Mouse (Mus musculus) hindbrain, embryonic 15.5 days (tissue): ENCODE data around the gene Fbn1. TPM values are rescaled to one million over a fixed set of nuclear protein-coding genes. Genes with fewer than 3 reads are reported as not detected.

ENCODE experiments used
- ATAC-seq: fragments of 200-750 bp; cut with Nextera tagmentation; 2 replicates; pipeline ENCODE4 v1.8.0; 2017; ENCODE audit warnings: low read depth, moderate number of reproducible peaks, moderate TSS enrichment; ENCODE audit not compliant: low FRiP score
- H3K27ac ChIP-seq: fragments of 300-500 bp; sonication (generic); replicated peaks from 2 replicates; pipeline ENCODE4 v1.5.1; 2015; ENCODE audit warnings: mild to moderate bottlenecking, inconsistent platforms
- H3K27me3 ChIP-seq: fragments of 300-500 bp; sonication (generic); 2 replicates; pipeline ENCODE4 v1.6.1; 2015; ENCODE audit warnings: control low read depth, inconsistent platforms
- H3K36me3 ChIP-seq: fragments of 300-500 bp; sonication (generic); 2 replicates; pipeline ENCODE4 v1.6.1; 2015; ENCODE audit warnings: control low read depth, inconsistent platforms
- H3K4me1 ChIP-seq: fragments of 300-500 bp; sonication (generic); replicated peaks from 2 replicates; pipeline ENCODE4 v1.6.1; 2015; ENCODE audit warnings: control low read depth, inconsistent platforms
- H3K4me2 ChIP-seq: fragments of 300-500 bp; sonication (generic); 2 replicates; pipeline ENCODE4 v1.6.1; 2015; ENCODE audit warnings: moderate library complexity, mild to moderate bottlenecking, inconsistent platforms
- H3K4me3 ChIP-seq: fragments of 300-500 bp; sonication (generic); 2 replicates; pipeline ENCODE4 v1.5.1; 2015; ENCODE audit warnings: mild to moderate bottlenecking, inconsistent platforms
- H3K9ac ChIP-seq: fragments of 300-500 bp; sonication (generic); 2 replicates; pipeline ENCODE4 v1.6.1; 2015; ENCODE audit warnings: inconsistent platforms
- H3K9me3 ChIP-seq: fragments of 300-500 bp; sonication (generic); 2 replicates; pipeline ENCODE4 v1.6.1; 2016; ENCODE audit warnings: control low read depth, inconsistent platforms
- WGBS: fragments of 180-500 bp; shearing (Covaris S2); methylation state at CpG from one replicate; pipeline ENCODE4 v1.1.7; 2015; 5-methylcytosine and 5-hydroxymethylcytosine counted together
- polyA plus RNA-seq: library from polyadenylated mRNA; unstranded; fragments of >200 nt; fragmentation: Nextera tagmentation; extraction: Ambion mirVana; gene quantifications from 2 replicates; pipeline ENCODE4 v1.2.1, GENCODE M21; 2015

Gene Fbn1
- polyA plus RNA-seq, 1 experiment from 2014 or later: 2.8 TPM

GRCm38 (mm10) chr2:125447274-125447898 lies 60.4 kb downstream of the Fbn1 start:
- Histone ChIP-seq H3K36me3 (no peaks in the 10 kb centered on the region), H3K4me1 (no peaks in the 10 kb centered on the region), H3K9me3 (no peaks in the 10 kb centered on the region), H3K4me3 (no peak overlapping the region), H3K9ac (no peak overlapping the region), H3K27me3 (no peaks in the 10 kb centered on the region), H3K4me2 (no peak overlapping the region), H3K27ac (no peak overlapping the region)
- 83% methylated on average over 9 of the region's 9 CpGs for whole genome bisulfite sequencing
- ATAC-seq: no peak

GRCm38 (mm10) chr2:125438381-125438780 lies 69.4 kb downstream of the Fbn1 start:
- no peaks in the 10 kb centered on the region for H3K4me1 ChIP-seq
- H3K27ac ChIP-seq: no peak overlapping the region
- H3K36me3 ChIP-seq: no peaks in the 10 kb centered on the region
- H3K9me3 ChIP-seq: no peaks in the 10 kb centered on the region
- no peaks in the 10 kb centered on the region for H3K27me3 ChIP-seq
- H3K4me3 ChIP-seq: no peak overlapping the region
- H3K9ac ChIP-seq: no peak overlapping the region
- WGBS: 71% methylated on average over 8 of the region's 8 CpGs
- no peak overlapping the region for H3K4me2 ChIP-seq
- ATAC-seq: no peak

- no peaks in the 10 kb centered on the region for H3K27me3 ChIP-seq
- H3K4me3 ChIP-seq: no peak overlapping the region
- no peaks in the 10 kb centered on the region for H3K36me3 ChIP-seq
- H3K9me3 ChIP-seq: no peaks in the 10 kb centered on the region
- no peak overlapping the region for H3K9ac ChIP-seq
- 85% methylated on average over 7 of the region's 7 CpGs for WGBS
- no peak for ATAC-seq
- H3K4me2 ChIP-seq: no peak overlapping the region
- H3K27ac ChIP-seq: no peak overlapping the region
- no peaks in the 10 kb centered on the region for H3K4me1 ChIP-seq
These were observed 71.6 kb downstream of the Fbn1 start for GRCm38 (mm10) chr2:125436240-125436639.

DNA sequence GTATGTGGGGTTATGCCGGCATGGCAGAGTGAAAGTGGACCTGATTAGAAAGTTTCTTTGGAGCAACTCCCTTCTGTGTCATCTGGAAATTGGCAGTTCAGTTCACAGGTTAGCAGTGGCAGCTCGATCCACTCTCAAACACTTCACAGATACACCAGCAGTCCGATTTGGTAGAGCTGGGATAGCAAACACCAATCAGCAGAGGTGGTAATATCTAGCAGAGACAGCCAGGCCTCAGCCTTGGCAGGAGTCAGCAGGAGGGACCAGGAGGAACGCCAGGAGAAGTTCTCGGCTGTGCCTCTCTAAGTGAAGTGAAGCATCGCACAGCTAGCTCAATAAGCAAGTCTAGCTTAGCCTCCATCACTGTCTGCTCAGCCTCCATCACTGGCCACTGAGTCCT lies 74.3 kb downstream of the Fbn1 start:
- 93% methylated on average over 6 of the region's 6 CpGs for WGBS
- H3K4me1 ChIP-seq: no peaks in the 10 kb centered on the region
- no peak overlapping the region for H3K9ac ChIP-seq

DNA sequence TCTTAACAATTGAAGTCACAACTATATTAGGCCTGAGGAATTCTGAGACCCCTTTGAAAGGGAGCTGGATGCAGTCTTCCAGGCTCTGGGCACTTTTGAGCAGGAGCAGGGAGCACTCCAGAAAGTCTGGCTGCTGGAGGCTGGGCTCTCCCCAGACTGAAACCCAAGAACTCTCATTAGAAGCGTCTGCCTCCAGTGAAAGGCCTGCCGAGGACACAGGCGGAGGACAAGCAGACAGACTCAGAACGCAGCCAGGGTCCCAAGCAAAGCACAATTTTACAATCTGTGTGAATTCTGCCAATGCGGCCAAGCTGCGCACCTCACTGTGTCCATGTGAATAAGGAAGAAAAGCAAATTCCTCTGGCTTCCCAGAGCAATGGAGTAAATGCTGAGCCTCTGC lies 76.3 kb downstream of the Fbn1 start:
- H3K36me3 ChIP-seq: no peaks in the 10 kb centered on the region
- no peak overlapping the region for H3K27ac ChIP-seq
- no peak overlapping the region for H3K4me3 ChIP-seq
- no peaks in the 10 kb centered on the region for H3K4me1 ChIP-seq
- no peaks in the 10 kb centered on the region for H3K27me3 ChIP-seq
- no peaks in the 10 kb centered on the region for H3K9me3 ChIP-seq
- no peak for ATAC-seq
- 72% methylated on average over 6 of the region's 6 CpGs for WGBS
- H3K9ac ChIP-seq: no peak overlapping the region
- H3K4me2 ChIP-seq: no peak overlapping the region

More for the DNA sequence above, 74.3 kb downstream of the Fbn1 start:
- Histone ChIP-seq H3K27ac (no peak overlapping the region), H3K9me3 (no peaks in the 10 kb centered on the region), H3K4me3 (no peak overlapping the region), H3K27me3 (no peaks in the 10 kb centered on the region), H3K4me2 (no peak overlapping the region), H3K36me3 (no peaks in the 10 kb centered on the region)
- ATAC-seq: no peak

- Histone ChIP-seq H3K9me3 (no peaks in the 10 kb centered on the region), H3K9ac (no peak overlapping the region), H3K4me2 (no peak overlapping the region), H3K4me1 (no peaks in the 10 kb centered on the region), H3K27me3 (no peaks in the 10 kb centered on the region), H3K27ac (no peak overlapping the region), H3K36me3 (no peaks in the 10 kb centered on the region), H3K4me3 (no peak overlapping the region)
- WGBS: 84% methylated on average over 10 of the region's 10 CpGs
- ATAC-seq: no peak
These were observed 78.9 kb downstream of the Fbn1 start for GRCm38 (mm10) chr2:125428811-125429438.

DNA sequence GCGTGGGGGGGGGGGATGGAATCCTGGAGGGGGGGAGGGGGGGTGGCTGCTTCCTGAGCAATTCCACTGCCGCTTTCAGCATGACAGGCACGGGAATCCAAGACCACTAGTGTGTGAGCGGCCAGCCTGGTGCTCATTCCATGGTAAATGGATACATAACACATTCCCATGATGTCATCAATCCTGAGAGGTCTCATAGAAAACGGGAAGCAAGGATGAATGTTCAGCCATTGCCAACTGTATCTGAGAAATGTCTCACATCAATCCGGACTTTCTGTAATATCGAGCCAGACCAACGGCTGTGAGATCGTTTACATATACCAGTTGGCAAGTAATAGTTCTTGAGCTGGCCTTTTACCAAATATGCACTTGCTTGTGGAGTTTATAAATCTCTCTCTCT lies 87.2 kb downstream of the Fbn1 start:
- WGBS: 78% methylated on average over 9 of the region's 9 CpGs
- Histone ChIP-seq H3K4me1 (no peaks in the 10 kb centered on the region), H3K4me3 (no peak overlapping the region), H3K27me3 (no peaks in the 10 kb centered on the region), H3K9me3 (no peaks in the 10 kb centered on the region), H3K9ac (no peak overlapping the region), H3K4me2 (no peak overlapping the region), H3K36me3 (no peaks in the 10 kb centered on the region), H3K27ac (no peak overlapping the region)
- ATAC-seq: no peak

- no peaks in the 10 kb centered on the region for H3K4me1 ChIP-seq
- H3K27ac ChIP-seq: no peak overlapping the region
- no peaks in the 10 kb centered on the region for H3K9me3 ChIP-seq
- no peak for ATAC-seq
- H3K4me3 ChIP-seq: no peak overlapping the region
- H3K36me3 ChIP-seq: no peaks in the 10 kb centered on the region
- H3K27me3 ChIP-seq: no peaks in the 10 kb centered on the region
- WGBS: 82% methylated on average over 4 of the region's 4 CpGs
- no peak overlapping the region for H3K9ac ChIP-seq
- no peak overlapping the region for H3K4me2 ChIP-seq
These were observed 88.1 kb downstream of the Fbn1 start for GRCm38 (mm10) chr2:125419681-125420080.

DNA sequence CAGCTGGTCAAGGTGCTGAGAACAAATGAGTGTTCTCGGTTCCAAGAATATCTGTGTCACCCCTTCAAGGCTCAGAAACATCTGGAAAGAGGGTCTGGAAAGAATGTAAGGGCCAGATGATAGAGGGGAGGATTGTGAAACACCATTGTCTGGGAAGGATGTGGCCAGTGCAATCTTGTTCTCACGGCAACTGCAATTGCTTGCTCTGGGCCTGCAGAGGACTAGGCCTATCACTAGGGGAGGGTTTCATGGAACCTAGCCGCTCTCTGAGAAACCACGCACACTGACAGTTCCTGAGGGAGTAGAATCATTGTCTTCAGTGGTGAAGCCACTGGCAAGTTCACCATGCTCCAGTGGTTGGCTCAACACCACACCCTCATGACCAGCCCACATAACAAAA lies 89.2 kb downstream of the Fbn1 start:
- no peak overlapping the region for H3K27ac ChIP-seq
- H3K9me3 ChIP-seq: no peaks in the 10 kb centered on the region
- H3K4me2 ChIP-seq: no peak overlapping the region
- no peak for ATAC-seq
- no peaks in the 10 kb centered on the region for H3K27me3 ChIP-seq
- H3K4me3 ChIP-seq: no peak overlapping the region
- WGBS: 85% methylated on average over 4 of the region's 4 CpGs
- no peaks in the 10 kb centered on the region for H3K36me3 ChIP-seq
- H3K9ac ChIP-seq: no peak overlapping the region
- no peaks in the 10 kb centered on the region for H3K4me1 ChIP-seq

GRCm38 (mm10) chr2:125416541-125417245 lies 91.1 kb downstream of the Fbn1 start:
- Histone ChIP-seq H3K9ac (no peak overlapping the region), H3K9me3 (no peaks in the 10 kb centered on the region), H3K27ac (no peak overlapping the region), H3K36me3 (no peaks in the 10 kb centered on the region), H3K27me3 (no peaks in the 10 kb centered on the region), H3K4me2 (no peak overlapping the region), H3K4me1 (no peaks in the 10 kb centered on the region), H3K4me3 (no peak overlapping the region)
- ATAC-seq: no peak
- WGBS: 81% methylated on average over 10 of the region's 10 CpGs

GRCm38 (mm10) chr2:125412351-125412750 lies 95.4 kb downstream of the Fbn1 start:
- Histone ChIP-seq H3K27me3 (no peaks in the 10 kb centered on the region), H3K9ac (no peak overlapping the region), H3K36me3 (no peaks in the 10 kb centered on the region), H3K9me3 (no peaks in the 10 kb centered on the region), H3K4me3 (no peak overlapping the region), H3K4me2 (no peak overlapping the region), H3K27ac (no peak overlapping the region), H3K4me1 (no peaks in the 10 kb centered on the region)
- ATAC-seq: no peak
- 94% methylated on average over 15 of the region's 15 CpGs for WGBS

GRCm38 (mm10) chr2:125411777-125412176 lies 96.0 kb downstream of the Fbn1 start:
- H3K9ac ChIP-seq: no peak overlapping the region
- H3K4me3 ChIP-seq: no peak overlapping the region
- no peaks in the 10 kb centered on the region for H3K36me3 ChIP-seq
- ATAC-seq: no peak
- H3K27ac ChIP-seq: no peak overlapping the region
- WGBS: 82% methylated on average over 3 of the region's 3 CpGs
- no peaks in the 10 kb centered on the region for H3K4me1 ChIP-seq
- no peak overlapping the region for H3K4me2 ChIP-seq
- no peaks in the 10 kb centered on the region for H3K27me3 ChIP-seq
- no peaks in the 10 kb centered on the region for H3K9me3 ChIP-seq
